Mouse (Mus musculus) adrenal gland, postnatal 14 days (tissue): ENCODE measurements around the gene Pzp. TPM values are rescaled to one million over a fixed set of nuclear protein-coding genes. Genes with fewer than 3 reads are reported as not detected.

ENCODE experiments used
- DNase-seq: peaks from one replicate; pipeline ENCODE4 v3.0.0; 2021; ENCODE audit warnings: mixed read lengths
- total RNA-seq: library from RNA; stranded (reverse); gene quantifications from 2 replicates; pipeline ENCODE4 v1.2.3, GENCODE M21; 2021

Pzp gene
- total RNA-seq, 1 experiment from 2014 or later: 306 TPM

DNA sequence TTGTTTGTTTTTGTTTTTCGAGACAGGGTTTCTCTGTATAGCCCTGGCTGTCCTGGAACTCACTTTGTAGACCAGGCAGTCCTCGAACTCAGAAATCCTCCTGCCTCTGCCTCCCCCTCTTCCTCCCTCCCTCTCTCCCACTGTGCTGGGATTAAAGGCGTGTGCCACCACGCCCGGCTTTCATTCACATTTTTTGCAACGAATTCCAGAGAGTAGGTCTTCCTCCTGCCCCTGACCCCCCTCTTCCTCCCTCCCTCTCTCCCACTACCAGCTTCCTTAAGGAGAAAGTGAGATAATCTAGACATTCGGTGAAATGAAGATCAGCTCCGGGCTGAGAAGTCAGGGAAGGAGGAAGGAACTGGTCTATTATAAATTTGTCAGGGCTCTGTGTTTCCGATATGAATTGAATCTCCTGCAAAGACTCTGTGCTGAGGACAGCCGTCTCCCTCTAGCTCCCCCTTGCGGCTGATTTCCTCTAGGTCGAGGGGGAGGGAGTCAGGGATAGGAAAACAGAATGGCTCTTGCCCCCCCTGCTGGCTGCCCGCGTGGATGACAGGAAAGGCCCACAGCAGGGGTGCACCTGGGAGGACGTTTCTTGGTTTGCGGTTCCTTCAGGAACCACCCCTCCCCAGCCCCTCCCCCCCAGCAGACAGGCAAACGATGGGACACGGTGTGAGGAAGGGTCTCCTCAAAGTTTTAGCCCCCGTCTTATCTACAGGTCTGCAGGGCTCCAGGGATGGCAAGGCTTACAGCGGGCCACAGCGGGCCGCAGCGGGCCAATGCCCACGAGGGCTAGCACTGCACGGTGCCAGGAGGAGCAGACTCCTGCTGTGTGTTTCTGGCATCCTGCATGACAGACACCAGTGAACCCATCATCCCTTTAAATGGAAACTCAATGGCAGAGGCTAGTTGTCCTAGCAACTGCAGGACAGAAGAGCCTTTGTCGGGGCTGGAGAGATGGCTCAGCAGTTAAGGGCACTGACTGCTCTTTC, 46.8 kb downstream of the Pzp start:
- peak; percentile 99 for DNase-seq

DNA sequence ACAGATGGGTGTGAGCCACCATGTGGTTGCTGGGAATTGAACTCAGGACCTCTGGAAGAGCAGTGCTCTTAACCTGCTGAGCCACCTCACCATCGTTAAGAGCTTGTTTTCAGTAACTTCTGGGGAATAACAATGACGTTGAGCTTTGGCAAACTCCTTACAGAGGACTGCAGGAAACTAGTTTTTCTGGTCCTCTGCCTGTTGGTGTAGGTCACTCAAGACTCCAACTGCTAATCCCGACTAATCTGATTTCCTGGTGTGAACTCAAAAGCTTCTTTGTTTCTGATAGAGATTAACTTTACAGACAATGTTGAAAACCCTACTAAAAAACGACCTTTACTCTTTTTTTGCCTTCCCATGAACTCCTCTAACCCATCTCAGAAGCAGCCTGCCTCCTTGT, 49.0 kb downstream of the Pzp start:
- no peak for DNase-seq

GRCm38 (mm10) chr6:128474112-128474511, 52.4 kb downstream of the Pzp start:
- DNase-seq: no peak

GRCm38 (mm10) chr6:128469451-128469850, 57.1 kb downstream of the Pzp start:
- DNase-seq: peak; percentile 85

- peak; percentile 81 for DNase-seq
Measured at GRCm38 (mm10) chr6:128467298-128467697, 59.2 kb downstream of the Pzp start.

- no peak for DNase-seq
Measured at GRCm38 (mm10) chr6:128466563-128466962, 60.0 kb downstream of the Pzp start.

DNA sequence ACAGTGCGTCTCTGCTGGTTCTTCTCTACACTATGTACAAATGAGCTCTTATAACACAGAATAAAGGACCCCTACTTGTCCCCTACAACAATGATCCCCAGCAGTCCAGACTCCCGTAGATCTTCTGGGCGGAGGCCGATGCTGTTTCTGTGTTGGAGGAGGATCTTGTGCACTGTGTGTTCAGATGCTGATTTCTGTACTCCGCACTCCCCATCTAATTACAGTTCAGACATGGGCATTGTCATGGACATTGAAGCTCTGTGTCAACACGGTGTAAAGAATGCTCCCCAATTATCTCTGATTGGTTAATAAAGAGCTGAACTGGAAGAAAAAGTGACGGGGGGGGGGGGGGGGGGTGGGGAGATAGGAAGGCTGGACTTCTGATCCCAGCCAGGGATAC, 60.5 kb downstream of the Pzp start:
- no peak for DNase-seq

DNA sequence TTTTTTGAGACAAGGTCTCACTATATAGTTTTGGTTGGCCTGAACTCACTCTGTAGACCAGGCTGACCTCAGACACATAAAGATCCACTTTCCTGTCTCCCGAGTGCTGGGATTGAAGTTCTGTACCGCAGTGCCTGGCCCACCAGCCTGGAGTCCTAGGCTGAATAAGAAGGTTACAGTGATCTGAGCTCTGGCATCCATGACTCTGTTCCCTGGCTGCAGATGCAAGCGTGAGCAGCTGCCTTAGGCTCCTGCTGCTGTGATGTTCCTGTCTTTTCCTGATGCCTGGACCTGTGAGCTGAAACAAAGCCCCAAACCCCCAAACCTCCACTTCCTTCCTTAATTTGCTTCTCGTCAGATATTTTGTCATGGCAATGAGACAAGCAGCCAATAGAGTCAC, 61.5 kb downstream of the Pzp start:
- no peak for DNase-seq

- no peak for DNase-seq
Measured at GRCm38 (mm10) chr6:128461606-128462005, 64.9 kb downstream of the Pzp start.

DNA sequence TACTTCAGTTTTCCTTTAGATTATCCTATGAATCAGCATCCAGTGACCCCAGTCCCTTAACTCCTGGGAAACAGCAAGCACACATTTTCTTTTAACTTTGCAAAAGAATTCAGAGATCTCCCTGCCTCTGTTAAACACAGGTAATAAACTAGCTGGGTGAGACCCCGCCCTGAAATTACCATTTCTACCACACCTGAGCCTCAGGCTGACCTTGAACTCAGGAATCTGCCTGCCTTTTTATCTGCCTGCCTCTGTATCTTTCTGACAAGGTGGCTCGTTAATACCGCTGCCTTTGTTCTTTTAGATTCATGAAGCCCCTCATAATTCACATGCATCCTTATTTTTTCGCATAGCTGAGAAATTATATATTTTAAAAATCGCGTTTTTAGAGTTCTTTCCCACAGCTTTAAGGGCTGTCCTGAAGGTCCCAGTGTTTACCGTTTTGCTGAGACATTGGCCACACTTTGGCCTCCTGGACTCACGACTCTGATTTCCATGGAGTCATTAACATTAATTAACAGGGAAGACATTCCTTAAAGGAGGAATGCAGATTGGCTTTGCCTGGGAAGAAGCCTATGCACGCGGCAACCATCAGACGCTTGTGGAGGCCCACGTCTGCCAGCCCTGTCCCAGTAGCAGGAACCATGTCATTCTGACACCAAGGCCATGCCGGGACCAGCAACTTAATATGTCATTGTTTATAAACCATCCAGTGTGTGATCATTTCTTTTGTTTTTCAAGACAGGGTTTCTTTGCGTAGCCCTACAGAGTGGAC, 65.6 kb downstream of the Pzp start:
- no peak for DNase-seq

DNA sequence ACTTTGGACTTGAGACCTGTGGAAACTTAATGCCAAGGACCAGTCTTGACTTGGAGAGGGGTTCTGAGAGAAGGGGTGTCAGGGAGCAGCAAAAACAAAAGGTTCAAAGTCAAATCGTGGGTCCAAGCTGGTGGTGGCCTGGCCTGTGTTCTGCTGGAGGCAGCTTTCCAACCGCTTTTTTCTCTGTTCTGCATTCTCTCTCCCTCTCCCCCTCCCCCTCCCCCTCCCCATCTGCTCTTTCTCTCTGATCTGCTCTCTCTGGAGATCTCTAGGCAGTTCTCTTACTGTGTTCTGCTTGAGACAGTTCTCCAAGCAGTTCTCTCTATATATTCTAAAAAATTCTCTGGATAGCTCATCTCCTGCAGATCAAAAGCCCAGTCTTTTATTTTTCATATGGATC, 66.2 kb downstream of the Pzp start:
- no peak for DNase-seq

GRCm38 (mm10) chr6:128457186-128457585, 69.3 kb downstream of the Pzp start:
- DNase-seq: peak; percentile 28

DNA sequence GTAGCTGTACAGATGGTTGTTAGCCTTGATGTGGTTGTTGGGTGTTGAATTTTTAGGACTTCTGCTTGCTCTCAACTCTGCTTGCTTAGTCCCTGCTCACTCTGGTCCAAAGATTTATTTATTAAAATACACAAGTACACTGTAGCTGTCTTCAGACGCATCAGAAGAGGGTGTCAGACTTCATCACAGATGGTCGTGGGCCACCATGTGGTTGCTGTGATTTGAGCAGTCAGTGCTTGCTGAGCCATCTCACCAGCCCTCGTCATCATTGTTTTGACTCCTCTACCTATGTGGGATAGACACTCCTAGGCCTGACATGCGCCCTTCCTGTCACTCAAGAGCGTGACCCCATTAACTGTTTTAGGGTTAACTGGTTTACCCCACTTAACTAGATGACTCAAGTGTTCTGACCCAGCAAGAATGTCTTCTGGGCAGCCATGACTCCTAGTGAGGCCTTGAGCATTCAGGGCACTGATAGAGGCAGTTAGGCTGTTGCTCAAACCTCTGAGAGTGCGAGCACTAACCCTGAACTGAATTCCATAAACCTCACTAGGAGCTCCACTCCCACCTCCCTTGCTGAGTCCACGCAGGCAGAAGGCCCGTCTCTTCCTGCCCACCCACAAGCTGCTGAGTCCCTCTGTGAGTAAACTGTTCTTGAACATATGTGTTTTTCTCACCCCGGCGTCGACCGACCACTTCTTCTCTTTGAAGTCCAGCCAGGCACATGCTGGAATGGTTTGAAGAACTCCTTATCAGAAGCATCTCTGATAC, 70.5 kb downstream of the Pzp start:
- DNase-seq: peak; percentile 61

- no peak for DNase-seq
Measured at GRCm38 (mm10) chr6:128447063-128447462, 79.5 kb downstream of the Pzp start.

DNA sequence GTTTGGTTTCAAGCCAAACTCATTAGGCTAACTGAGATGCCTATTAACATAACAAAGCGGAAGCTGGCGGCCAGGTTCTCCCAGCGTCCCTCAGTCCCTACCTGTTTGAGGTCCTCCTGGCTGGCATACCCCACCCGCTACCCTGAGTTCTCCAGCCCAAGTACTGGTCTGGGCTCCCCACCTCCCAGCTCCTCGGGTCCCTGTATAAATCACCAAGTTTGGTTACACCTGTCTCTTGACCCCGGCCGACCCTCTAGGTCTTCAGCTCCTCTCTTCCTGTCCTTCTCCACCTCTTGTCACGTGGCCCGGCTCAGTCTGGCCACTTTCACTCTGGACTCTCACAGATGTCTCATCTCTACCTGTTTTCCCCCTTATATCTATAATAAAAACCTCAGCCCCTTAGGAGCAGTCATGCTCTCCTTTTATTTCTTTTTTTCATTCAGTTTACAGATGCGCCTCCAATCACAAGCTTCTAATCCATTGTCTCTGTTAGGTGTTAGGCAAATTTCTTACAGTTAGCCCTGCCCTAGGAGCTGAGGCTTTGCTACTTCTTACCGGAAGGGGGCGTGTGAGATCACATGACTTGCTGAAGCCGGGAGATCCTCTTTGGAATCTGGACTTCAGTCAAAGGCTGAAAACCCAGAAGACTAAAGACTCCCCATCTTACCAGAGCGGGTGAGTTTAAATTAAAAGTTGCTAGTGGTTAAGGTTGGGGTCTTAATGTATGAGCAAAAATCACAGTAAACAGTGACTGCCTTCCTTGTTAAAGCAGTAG, 80.6 kb downstream of the Pzp start:
- peak; percentile 81 for DNase-seq

- no peak for DNase-seq
Measured at GRCm38 (mm10) chr6:128440238-128440637, 86.3 kb downstream of the Pzp start.

- peak; percentile 24 for DNase-seq
Measured at GRCm38 (mm10) chr6:128438871-128439341, 87.6 kb downstream of the Pzp start.

DNA sequence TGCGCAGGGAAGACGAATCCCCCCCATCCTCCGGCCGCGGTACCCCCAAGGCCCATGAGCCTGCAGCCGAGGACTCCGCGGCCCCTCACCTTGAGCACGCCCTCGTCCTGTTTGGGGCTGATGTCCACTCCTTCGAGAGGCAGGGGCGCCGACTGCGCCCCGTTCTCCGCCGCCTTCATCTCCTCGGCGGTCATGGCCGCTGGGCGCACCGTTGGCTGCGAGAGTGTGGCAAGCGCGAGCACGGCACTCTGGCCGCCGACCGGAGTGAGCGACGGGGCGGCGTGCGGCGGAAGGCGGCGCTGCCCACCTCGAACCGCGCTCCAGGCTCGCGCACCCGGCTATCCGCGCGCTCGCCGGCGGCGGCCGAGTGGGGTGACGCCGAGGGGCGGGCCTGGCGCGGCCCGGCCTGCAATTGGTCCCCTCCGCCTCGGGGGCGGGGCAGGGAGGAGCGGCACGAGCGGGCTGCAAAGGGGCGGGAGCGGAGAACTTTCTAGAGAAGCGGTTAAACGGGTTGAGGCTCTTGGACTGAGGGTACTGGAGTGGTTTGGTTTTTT, 88.1 kb downstream of the Pzp start, which contains the start of gene Fkbp4:
Fkbp4 (minus strand) TSS at position 361 of the 554 bp plus-strand sequence.
- DNase-seq: peak; percentile 97

GRCm38 (mm10) chr6:128437731-128438316, 88.7 kb downstream of the Pzp start:
- DNase-seq: peak; percentile 85

GRCm38 (mm10) chr6:128437288-128437687, 89.2 kb downstream of the Pzp start:
- no peak for DNase-seq
